Mouse (Mus musculus): ENCODE results near the gene Ranbp10. TPM values are rescaled to one million over a fixed set of nuclear protein-coding genes. Genes with fewer than 3 reads are reported as not detected.

Gene Ranbp10
- polyA plus RNA-seq, 1 experiment from 2014 or later: 14.2 TPM

DNA sequence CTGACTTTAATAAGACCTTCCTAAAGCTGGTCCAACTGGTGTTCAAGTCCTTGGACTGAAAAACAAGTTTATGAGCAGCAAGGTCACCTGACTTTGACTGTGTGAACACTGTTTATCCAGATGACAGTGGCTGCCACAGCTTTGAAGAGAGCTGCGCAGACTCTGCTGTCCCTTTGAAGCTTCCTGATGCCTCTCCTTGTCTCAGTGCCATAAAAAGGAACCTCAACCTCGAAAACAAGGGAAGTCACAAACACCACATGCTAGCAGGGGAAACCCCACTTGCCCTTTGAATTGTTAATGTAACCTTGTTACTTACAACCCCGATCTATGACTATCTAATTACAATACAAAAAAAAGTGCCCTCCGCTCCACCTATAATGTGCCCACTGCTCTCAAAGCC, 1.6 kb downstream of the Ranbp10 start:
- Histone ChIP-seq H3K9me3 (replicated peaks) (no peaks in the 10 kb centered on the region), H3K4me2 (peak overlapping the region; percentile 89), H3K9ac (peak overlapping the region; percentile 88; the same call in 1 of the 2 replicates), H3K4me1 (peaks cover 22% of the 10 kb centered on the region), H3K27me3 (no peaks in the 10 kb centered on the region), H3K4me3 (peak overlapping the region; percentile 72), H3K27ac (no peak overlapping the region), H3K36me3 (ENCODE audit: poor library complexity, severe bottlenecking) (peaks cover 42% of the 10 kb centered on the region)
- no peak for ATAC-seq
- 87% methylated on average over 4 of the region's 4 CpGs for WGBS

- peaks cover 11% of the 10 kb centered on the region for H3K4me1 ChIP-seq
- ATAC-seq: no peak
Measured at GRCm38 (mm10) chr8:105820925-105821324, 6.2 kb downstream of the Ranbp10 start.

DNA sequence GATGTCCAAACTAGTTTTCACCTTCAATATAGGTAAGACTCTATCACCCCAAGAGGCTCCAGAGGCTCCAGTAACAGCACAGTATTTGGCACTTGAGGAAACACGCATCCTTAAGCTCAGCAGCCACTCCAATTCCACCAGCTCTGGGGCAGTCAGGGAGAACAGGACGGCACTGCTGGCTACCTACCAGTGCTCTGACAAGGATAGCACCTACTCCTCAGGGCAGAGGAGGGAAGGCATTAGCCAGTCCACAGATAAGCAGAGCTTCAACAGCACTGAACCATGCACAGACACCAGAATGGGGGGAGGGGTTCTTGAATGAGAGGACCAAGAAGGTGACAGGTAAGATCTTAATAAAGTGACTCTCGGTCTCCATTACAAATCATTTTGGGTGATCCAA, 7.5 kb downstream of the Ranbp10 start:
- H3K9ac ChIP-seq: no peak overlapping the region
- no peak overlapping the region for H3K4me2 ChIP-seq
- no peaks in the 10 kb centered on the region for H3K9me3 ChIP-seq (replicated peaks)
- ATAC-seq: no peak
- H3K4me1 ChIP-seq: peaks cover under 1% of the 10 kb centered on the region; the same call in 1 of the 2 replicates
- no peak overlapping the region for H3K27ac ChIP-seq
- no peaks in the 10 kb centered on the region for H3K27me3 ChIP-seq
- H3K36me3 ChIP-seq (ENCODE audit: poor library complexity, severe bottlenecking): peaks cover 67% of the 10 kb centered on the region
- no peak overlapping the region for H3K4me3 ChIP-seq
- WGBS: 93% methylated on average over 3 of the region's 3 CpGs

More at GRCm38 (mm10) chr8:105820925-105821324, 6.2 kb downstream of the Ranbp10 start:
- Histone ChIP-seq H3K4me3 (no peak overlapping the region), H3K36me3 (ENCODE audit: poor library complexity, severe bottlenecking) (peaks cover 68% of the 10 kb centered on the region), H3K27ac (no peak overlapping the region), H3K27me3 (no peaks in the 10 kb centered on the region), H3K4me2 (no peak overlapping the region), H3K9ac (no peak overlapping the region), H3K9me3 (replicated peaks) (no peaks in the 10 kb centered on the region)
- 96% methylated on average over 1 of the region's 1 CpGs for WGBS

DNA sequence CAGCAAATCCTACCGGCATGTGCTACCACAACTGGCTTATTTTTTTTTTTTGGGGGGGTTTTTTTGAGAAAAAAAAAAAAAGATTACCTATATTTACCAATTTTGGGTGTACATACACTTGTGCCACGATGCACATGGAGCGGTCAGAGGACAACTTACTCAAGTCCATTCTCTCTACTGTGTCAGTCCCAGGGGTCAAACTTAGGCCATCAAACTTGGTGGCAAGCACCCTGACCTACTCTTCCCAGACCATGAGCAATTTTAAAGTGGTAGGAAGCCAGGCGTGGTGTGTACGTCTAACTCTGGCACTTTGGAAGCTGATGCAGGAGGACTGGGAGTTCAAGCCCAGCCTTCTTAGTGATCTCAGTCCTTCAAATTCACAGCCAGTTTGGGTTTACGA, 13.9 kb downstream of the Ranbp10 start:
- Histone ChIP-seq H3K4me3 (no peak overlapping the region), H3K36me3 (ENCODE audit: poor library complexity, severe bottlenecking) (peaks cover 41% of the 10 kb centered on the region), H3K4me1 (no peaks in the 10 kb centered on the region), H3K9ac (no peak overlapping the region), H3K4me2 (no peak overlapping the region), H3K9me3 (replicated peaks) (no peaks in the 10 kb centered on the region), H3K27ac (no peak overlapping the region), H3K27me3 (no peaks in the 10 kb centered on the region)
- ATAC-seq: no peak
- WGBS: 97% methylated on average over 6 of the region's 6 CpGs

DNA sequence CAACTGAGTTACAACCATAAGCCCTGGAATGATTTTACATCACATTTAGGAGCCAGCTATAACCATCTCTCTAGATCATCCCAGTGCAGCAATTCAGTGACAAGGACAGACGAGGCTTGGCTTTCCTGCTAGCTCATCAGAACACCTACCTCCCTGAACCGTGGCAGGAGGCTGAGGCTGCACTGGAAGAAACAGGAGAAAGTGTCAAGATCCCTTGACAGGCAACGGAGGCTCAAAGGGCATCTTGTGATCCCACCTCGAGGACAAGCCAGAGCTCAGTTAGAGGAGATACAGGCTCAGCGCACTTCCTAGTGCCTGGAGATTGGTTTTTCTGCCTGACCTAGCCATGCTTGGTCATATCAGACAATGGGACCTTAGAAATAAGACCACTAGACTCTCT, 14.6 kb downstream of the Ranbp10 start:
- peaks cover 35% of the 10 kb centered on the region for H3K36me3 ChIP-seq (ENCODE audit: poor library complexity, severe bottlenecking)
- ATAC-seq: no peak
- no peaks in the 10 kb centered on the region for H3K27me3 ChIP-seq
- H3K9ac ChIP-seq: no peak overlapping the region
- H3K4me3 ChIP-seq: no peak overlapping the region
- H3K4me1 ChIP-seq: no peaks in the 10 kb centered on the region
- no peak overlapping the region for H3K4me2 ChIP-seq
- H3K9me3 ChIP-seq (replicated peaks): no peaks in the 10 kb centered on the region
- 91% methylated on average over 5 of the region's 5 CpGs for WGBS
- no peak overlapping the region for H3K27ac ChIP-seq

- Histone ChIP-seq H3K27ac (no peak overlapping the region), H3K36me3 (ENCODE audit: poor library complexity, severe bottlenecking) (peaks cover 33% of the 10 kb centered on the region), H3K4me2 (no peak overlapping the region), H3K4me3 (no peak overlapping the region), H3K9me3 (replicated peaks) (no peaks in the 10 kb centered on the region), H3K9ac (no peak overlapping the region), H3K4me1 (no peaks in the 10 kb centered on the region), H3K27me3 (no peaks in the 10 kb centered on the region)
- ATAC-seq: no peak
- 82% methylated on average over 3 of the region's 3 CpGs for WGBS
Measured at GRCm38 (mm10) chr8:105811543-105811942, 15.6 kb downstream of the Ranbp10 start.

- no peak for ATAC-seq
- Histone ChIP-seq H3K9me3 (replicated peaks) (no peaks in the 10 kb centered on the region), H3K4me3 (no peak overlapping the region), H3K27ac (no peak overlapping the region), H3K9ac (no peak overlapping the region; the same call in 1 of the 2 replicates), H3K4me1 (no peaks in the 10 kb centered on the region), H3K4me2 (no peak overlapping the region), H3K36me3 (ENCODE audit: poor library complexity, severe bottlenecking) (peaks cover 33% of the 10 kb centered on the region), H3K27me3 (no peaks in the 10 kb centered on the region)
- 91% methylated on average over 10 of the region's 10 CpGs for WGBS
Measured at GRCm38 (mm10) chr8:105811061-105811460, 16.1 kb downstream of the Ranbp10 start.

DNA sequence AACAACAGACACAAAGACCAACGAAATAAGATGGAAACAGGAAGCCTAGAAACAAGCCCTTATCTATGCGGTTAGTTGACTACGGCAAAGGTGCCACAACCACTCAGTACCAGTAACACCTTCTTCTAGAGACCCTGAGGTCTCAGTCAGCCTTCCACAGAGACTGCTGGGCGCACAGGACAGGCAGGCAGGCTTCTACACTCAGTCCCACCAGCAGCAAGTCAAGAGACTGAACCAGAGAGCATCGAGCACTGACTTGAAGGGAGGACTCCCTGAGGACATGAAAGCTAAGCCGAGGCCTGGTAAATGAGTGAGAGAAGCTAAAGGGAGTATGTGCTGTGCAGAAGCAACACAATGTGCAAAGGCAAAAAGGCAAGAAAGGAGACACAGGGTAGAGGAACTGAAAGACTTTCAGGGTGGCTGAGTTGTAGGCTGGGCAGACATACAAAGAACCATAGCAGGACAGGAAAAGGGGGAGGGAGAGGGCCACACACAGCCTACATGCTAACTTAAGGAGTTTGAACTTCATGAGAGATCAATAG, 16.8 kb downstream of the Ranbp10 start:
- Histone ChIP-seq H3K9me3 (replicated peaks) (no peaks in the 10 kb centered on the region), H3K9ac (no peak overlapping the region), H3K4me1 (no peaks in the 10 kb centered on the region), H3K4me3 (no peak overlapping the region), H3K36me3 (ENCODE audit: poor library complexity, severe bottlenecking) (peaks cover 36% of the 10 kb centered on the region), H3K27me3 (no peaks in the 10 kb centered on the region), H3K4me2 (no peak overlapping the region), H3K27ac (no peak overlapping the region)
- no peak for ATAC-seq
- WGBS: 98% methylated on average over 6 of the region's 6 CpGs

- Histone ChIP-seq H3K4me2 (no peak overlapping the region), H3K4me3 (no peak overlapping the region), H3K27ac (no peak overlapping the region), H3K4me1 (no peaks in the 10 kb centered on the region), H3K27me3 (no peaks in the 10 kb centered on the region), H3K9ac (no peak overlapping the region), H3K36me3 (ENCODE audit: poor library complexity, severe bottlenecking) (peaks cover 43% of the 10 kb centered on the region), H3K9me3 (replicated peaks) (no peaks in the 10 kb centered on the region)
- ATAC-seq: no peak
- 97% methylated on average over 2 of the region's 2 CpGs for WGBS
Measured at GRCm38 (mm10) chr8:105808480-105808879, 18.7 kb downstream of the Ranbp10 start.

GRCm38 (mm10) chr8:105807766-105808165, 19.4 kb downstream of the Ranbp10 start:
- ATAC-seq: no peak
- Histone ChIP-seq H3K9ac (no peak overlapping the region), H3K27ac (no peak overlapping the region), H3K36me3 (ENCODE audit: poor library complexity, severe bottlenecking) (peaks cover 43% of the 10 kb centered on the region), H3K4me1 (no peaks in the 10 kb centered on the region), H3K9me3 (replicated peaks) (no peaks in the 10 kb centered on the region), H3K27me3 (no peaks in the 10 kb centered on the region), H3K4me3 (no peak overlapping the region), H3K4me2 (no peak overlapping the region)
- WGBS: 88% methylated on average over 5 of the region's 5 CpGs

DNA sequence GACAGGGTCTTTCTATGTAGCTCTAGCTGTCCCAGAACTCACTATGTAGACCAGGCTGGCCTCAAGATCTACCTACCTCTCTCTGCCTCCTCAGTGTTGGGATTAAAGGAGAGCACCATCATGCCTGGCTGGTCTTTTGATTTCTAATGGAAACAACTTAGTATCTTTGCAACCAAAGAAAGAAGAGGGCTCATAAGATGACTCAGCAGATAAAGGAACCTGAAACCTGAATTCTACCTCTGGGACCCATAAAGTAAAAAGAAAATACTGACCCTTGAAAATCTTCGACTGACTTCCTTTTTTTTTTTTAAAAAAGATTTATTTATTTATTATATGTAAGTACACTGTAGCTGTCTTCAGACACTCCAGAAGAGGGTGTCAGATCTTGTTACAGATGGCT, 21.2 kb downstream of the Ranbp10 start:
- Histone ChIP-seq H3K9ac (no peak overlapping the region), H3K4me3 (no peak overlapping the region), H3K9me3 (replicated peaks) (no peaks in the 10 kb centered on the region), H3K36me3 (ENCODE audit: poor library complexity, severe bottlenecking) (peaks cover 31% of the 10 kb centered on the region), H3K27me3 (no peaks in the 10 kb centered on the region), H3K4me2 (no peak overlapping the region), H3K4me1 (no peaks in the 10 kb centered on the region), H3K27ac (no peak overlapping the region)
- WGBS: 93% methylated on average over 1 of the region's 1 CpGs
- ATAC-seq: no peak

DNA sequence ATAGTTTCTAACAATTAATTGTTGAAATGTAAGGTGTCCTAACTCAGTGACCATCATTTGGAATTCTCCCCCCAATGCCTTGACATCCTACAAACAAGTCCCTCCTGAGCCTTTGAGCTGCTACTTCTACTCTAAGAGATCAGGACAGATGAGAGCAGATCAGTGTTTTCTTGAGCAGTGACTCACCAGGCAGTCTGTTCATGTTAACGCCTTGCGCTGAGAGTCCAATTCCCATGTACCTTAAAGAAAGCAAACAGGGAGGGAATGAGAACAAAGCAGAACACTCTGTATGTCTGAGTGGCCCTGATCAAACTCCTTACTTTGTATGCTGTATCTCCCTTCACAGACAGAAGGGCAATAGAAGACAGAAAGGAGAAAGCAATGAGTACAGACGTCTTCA, 21.8 kb downstream of the Ranbp10 start:
- Histone ChIP-seq H3K4me3 (no peak overlapping the region), H3K36me3 (ENCODE audit: poor library complexity, severe bottlenecking) (peaks cover 26% of the 10 kb centered on the region), H3K9ac (no peak overlapping the region), H3K27ac (no peak overlapping the region), H3K9me3 (replicated peaks) (no peaks in the 10 kb centered on the region), H3K27me3 (no peaks in the 10 kb centered on the region), H3K4me1 (no peaks in the 10 kb centered on the region), H3K4me2 (no peak overlapping the region)
- no peak for ATAC-seq
- 81% methylated on average over 3 of the region's 3 CpGs for WGBS

DNA sequence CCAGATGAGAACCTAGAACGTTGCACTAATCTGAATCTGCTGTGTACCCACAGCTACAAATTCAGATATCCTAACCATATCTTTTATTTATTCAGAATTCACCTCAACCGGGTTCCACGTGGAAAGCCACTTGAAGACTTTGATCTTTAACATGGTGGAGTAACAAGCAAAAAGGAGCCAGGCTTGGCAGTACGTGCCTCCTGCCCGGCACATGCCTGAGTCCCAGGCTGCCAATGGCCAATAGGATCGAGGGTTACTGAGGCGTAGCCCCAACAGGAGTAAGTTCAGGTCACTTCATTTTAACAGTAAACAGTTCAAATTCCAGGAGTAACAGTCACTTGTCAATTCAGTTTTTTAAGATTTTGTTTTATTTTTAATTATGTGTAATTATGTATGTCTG, 22.4 kb downstream of the Ranbp10 start:
- no peak overlapping the region for H3K4me3 ChIP-seq
- H3K27me3 ChIP-seq: no peaks in the 10 kb centered on the region
- H3K4me2 ChIP-seq: no peak overlapping the region
- H3K36me3 ChIP-seq (ENCODE audit: poor library complexity, severe bottlenecking): peaks cover 24% of the 10 kb centered on the region
- no peak overlapping the region for H3K9ac ChIP-seq
- H3K9me3 ChIP-seq (replicated peaks): no peaks in the 10 kb centered on the region
- H3K4me1 ChIP-seq: peaks cover under 1% of the 10 kb centered on the region; the same call in 1 of the 2 replicates
- H3K27ac ChIP-seq: no peak overlapping the region
- WGBS: 95% methylated on average over 7 of the region's 7 CpGs
- ATAC-seq: no peak

Data from forebrain, embryonic 13.5 days (tissue).